Mouse (Mus musculus) cerebellum, postnatal 36 days (tissue): ENCODE measurements around the gene Cybrd1.

Experiments used
- DNase-seq, 2 experiments: peaks; one replicate each; pipeline ENCODE4 v3.0.0; 2021 to 2022; ENCODE audit warnings: mixed read lengths in 2 of 2

The Cybrd1 gene

GRCm38 (mm10) chr2:71127779-71128534, 10.2 kb downstream of the Cybrd1 start:
- no peak for DNase-seq

- DNase-seq, result no peak
Observed at GRCm38 (mm10) chr2:71130366-71130765, 12.6 kb downstream of the Cybrd1 start.

- no peak for DNase-seq
Observed at GRCm38 (mm10) chr2:71131866-71132496, 14.3 kb downstream of the Cybrd1 start.

GRCm38 (mm10) chr2:71134041-71134505, 16.4 kb downstream of the Cybrd1 start:
- no peak for DNase-seq

GRCm38 (mm10) chr2:71134836-71135235, 17.1 kb downstream of the Cybrd1 start:
- no peak for DNase-seq

GRCm38 (mm10) chr2:71140622-71141021, 22.9 kb downstream of the Cybrd1 start:
- DNase-seq, result no peak

- no peak for DNase-seq
Observed at GRCm38 (mm10) chr2:71142410-71142809, 24.7 kb downstream of the Cybrd1 start.

GRCm38 (mm10) chr2:71145853-71146252, 28.1 kb downstream of the Cybrd1 start:
- no peak for DNase-seq

GRCm38 (mm10) chr2:71146266-71146665, 28.5 kb downstream of the Cybrd1 start:
- no peak for DNase-seq

- no peak for DNase-seq
Observed at GRCm38 (mm10) chr2:71147816-71148215, 30.1 kb downstream of the Cybrd1 start.

GRCm38 (mm10) chr2:71152170-71152569, 34.4 kb downstream of the Cybrd1 start:
- no peak for DNase-seq

- DNase-seq, result peak; percentile 77 to 78
Observed at GRCm38 (mm10) chr2:71155486-71155885, 37.8 kb downstream of the Cybrd1 start.

- no peak for DNase-seq
Observed at GRCm38 (mm10) chr2:71156446-71156845, 38.7 kb downstream of the Cybrd1 start.

GRCm38 (mm10) chr2:71157881-71158280, 40.2 kb downstream of the Cybrd1 start:
- no peak for DNase-seq

GRCm38 (mm10) chr2:71159576-71160306, 42.0 kb downstream of the Cybrd1 start:
- DNase-seq, result no peak

- no peak for DNase-seq
Observed at GRCm38 (mm10) chr2:71160307-71160861, 42.7 kb downstream of the Cybrd1 start.

- no peak for DNase-seq
Observed at GRCm38 (mm10) chr2:71161558-71161957, 43.8 kb downstream of the Cybrd1 start.

GRCm38 (mm10) chr2:71162831-71163621, 45.3 kb downstream of the Cybrd1 start:
- no peak for DNase-seq

GRCm38 (mm10) chr2:71167211-71167610, 49.5 kb downstream of the Cybrd1 start:
- no peak for DNase-seq

- DNase-seq, result no peak
Observed at GRCm38 (mm10) chr2:71168461-71169021, 50.8 kb downstream of the Cybrd1 start.

GRCm38 (mm10) chr2:71173031-71173430, 55.3 kb downstream of the Cybrd1 start:
- DNase-seq, result no peak
